Mouse (Mus musculus) bone marrow, adult 2 months (tissue): ENCODE measurements around the gene Sipa1l1. TPM values are rescaled to one million over a fixed set of nuclear protein-coding genes. Genes with fewer than 3 reads are reported as not detected.

Experiments used
- H3K27ac ChIP-seq: fragments of 200-500 bp; 2 replicates; pipeline ENCODE4 v1.5.1; 2012; ENCODE audit warnings: low read depth, mild to moderate bottlenecking, control low read depth, inconsistent platforms, low read length; ENCODE audit not compliant: control insufficient read depth, poor library complexity, insufficient read depth
- H3K4me1 ChIP-seq: fragments of 200-500 bp; 2 replicates; pipeline ENCODE4 v1.6.1; 2011; ENCODE audit warnings: low read length; ENCODE audit not compliant: control insufficient read depth, insufficient read depth
- H3K4me3 ChIP-seq: fragments of 200-500 bp; replicated peaks from 2 replicates; pipeline ENCODE3; 2011; ENCODE audit warnings: mild to moderate bottlenecking, low read depth, low read length, control low read depth; ENCODE audit not compliant: control insufficient read depth
- CTCF ChIP-seq: fragments of 200-500 bp; IDR thresholded peaks from 2 replicates; pipeline ENCODE4 v1.5.1; 2011; ENCODE audit warnings: low read length, control low read depth; ENCODE audit not compliant: control insufficient read depth, insufficient read depth
- POLR2A ChIP-seq: fragments of 200-500 bp; IDR thresholded peaks from 2 replicates; pipeline ENCODE4 v1.6.1; 2011; ENCODE audit warnings: low read depth, mild to moderate bottlenecking, control low read depth, low read length, borderline replicate concordance; ENCODE audit not compliant: control insufficient read depth
- WGBS: fragments of 180-500 bp; shearing (Covaris S2); methylation state at CpG from one replicate; pipeline ENCODE4 v1.1.7; 2018; 5-methylcytosine and 5-hydroxymethylcytosine counted together
- polyA plus RNA-seq: library from polyadenylated mRNA; stranded (reverse); fragments of >200 nt; gene quantifications from 2 replicates; pipeline ENCODE4 v1.2.4, GENCODE M21; 2011; ENCODE audit warnings: low replicate concordance; ENCODE audit not compliant: missing spikeins, insufficient read depth, insufficient read length

Sipa1l1 gene
- polyA plus RNA-seq, 1 experiment: 13.5 TPM

DNA sequence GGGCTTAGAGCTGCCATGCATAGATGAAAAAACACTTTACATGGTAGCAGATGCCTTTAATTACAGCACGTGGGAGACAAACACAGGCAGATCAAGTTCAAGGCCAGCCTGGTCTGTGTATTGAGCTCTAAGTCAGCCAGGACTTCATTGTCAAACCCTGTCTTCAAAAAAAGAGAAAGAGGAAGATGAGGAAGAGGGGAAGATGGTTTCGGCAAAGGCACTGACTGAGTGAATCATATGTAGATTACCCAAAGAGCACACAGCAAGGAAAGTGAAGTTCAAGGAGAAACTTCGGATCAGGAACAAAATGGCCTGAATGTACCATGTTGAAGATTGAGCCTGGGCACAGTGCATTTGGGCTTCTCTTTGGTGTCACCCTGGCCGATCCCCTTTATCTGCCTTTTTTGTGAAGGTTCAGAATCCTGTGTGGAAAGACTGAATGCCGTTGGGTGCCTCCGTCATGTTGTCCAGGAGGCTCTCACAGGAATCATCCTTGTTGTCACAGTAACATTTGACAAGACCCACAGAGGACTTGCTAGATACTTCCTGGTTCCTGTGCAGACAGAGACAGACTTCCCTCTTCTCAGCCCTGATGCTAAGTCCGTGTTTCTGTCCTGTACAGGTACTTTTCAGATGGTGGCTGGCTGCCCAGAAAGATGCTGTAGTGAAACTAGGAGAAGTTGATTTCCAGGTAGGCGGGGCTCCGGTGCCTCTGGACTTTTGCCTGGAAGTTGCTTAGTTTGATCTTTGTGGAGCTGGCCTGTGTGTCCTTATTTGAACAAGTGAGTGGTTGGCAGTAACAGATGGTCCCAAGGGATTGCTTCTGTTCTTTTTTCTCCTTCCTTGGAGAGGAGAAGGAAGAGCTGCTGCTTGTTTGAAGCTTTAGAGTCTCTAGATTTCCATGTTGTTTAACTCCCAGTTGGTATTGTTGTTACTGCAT lies 96.5 kb downstream of the Sipa1l1 start:
- Histone ChIP-seq H3K4me3 (no peak overlapping the region), H3K4me1 (peaks cover 1% of the 10 kb centered on the region; the same call in 1 of the 2 replicates), H3K27ac (no peak overlapping the region)
- 60% methylated on average over 9 of the region's 9 CpGs for WGBS
- TF ChIP-seq CTCF (no peak), POLR2A (no peak)

DNA sequence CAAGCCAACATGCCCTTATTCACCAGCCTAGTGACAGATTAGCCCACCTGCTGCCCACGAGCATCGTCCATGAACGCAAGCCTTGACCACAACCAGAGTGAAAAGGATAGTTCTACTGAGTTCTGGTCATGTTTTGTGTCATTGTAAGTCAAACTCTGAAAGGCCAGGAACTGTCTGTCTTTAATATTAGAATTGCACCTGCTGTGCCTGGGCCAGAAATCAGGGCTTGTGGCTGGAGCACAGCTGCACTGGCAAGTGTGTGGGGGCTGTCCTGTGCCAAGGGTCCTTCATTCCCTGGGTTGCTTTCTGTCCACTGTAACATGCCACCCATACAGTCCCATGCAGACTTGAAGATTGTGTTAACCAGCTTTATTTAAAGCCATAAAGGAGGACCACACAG lies 102.3 kb downstream of the Sipa1l1 start:
- no peak overlapping the region for H3K27ac ChIP-seq
- no peaks in the 10 kb centered on the region; the same call in 1 of the 2 replicates for H3K4me1 ChIP-seq
- 72% methylated on average over 3 of the region's 3 CpGs for WGBS
- TF ChIP-seq CTCF (no peak), POLR2A (no peak)
- no peak overlapping the region for H3K4me3 ChIP-seq

DNA sequence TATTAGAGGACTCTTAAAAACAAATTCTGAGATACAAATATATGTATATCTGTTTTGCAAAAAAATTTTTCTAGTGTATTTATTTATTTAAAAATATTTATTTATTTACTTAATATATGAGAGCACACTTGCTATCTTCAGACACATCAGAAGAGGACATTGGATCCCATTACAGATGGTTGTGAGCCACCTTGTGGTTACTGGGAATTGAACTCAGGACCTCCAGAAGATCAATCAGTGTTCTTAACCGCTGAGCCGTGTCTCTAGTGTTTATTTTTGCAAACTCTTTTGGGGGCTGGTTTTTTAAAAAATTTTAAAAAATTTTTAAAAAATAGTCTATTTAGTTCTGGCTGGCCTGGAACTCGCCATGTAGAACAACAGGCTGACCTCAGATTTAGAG lies 104.4 kb downstream of the Sipa1l1 start:
- TF ChIP-seq POLR2A (no peak), CTCF (no peak)
- Histone ChIP-seq H3K27ac (no peak overlapping the region), H3K4me1 (no peaks in the 10 kb centered on the region; the same call in 1 of the 2 replicates), H3K4me3 (no peak overlapping the region)
- 81% methylated on average over 3 of the region's 3 CpGs for WGBS

GRCm38 (mm10) chr12:82274576-82274975 lies 105.5 kb downstream of the Sipa1l1 start:
- TF ChIP-seq CTCF (no peak), POLR2A (no peak)
- no peaks in the 10 kb centered on the region; the same call in 1 of the 2 replicates for H3K4me1 ChIP-seq
- no peak overlapping the region for H3K4me3 ChIP-seq
- WGBS: 83% methylated on average over 5 of the region's 5 CpGs
- no peak overlapping the region for H3K27ac ChIP-seq

DNA sequence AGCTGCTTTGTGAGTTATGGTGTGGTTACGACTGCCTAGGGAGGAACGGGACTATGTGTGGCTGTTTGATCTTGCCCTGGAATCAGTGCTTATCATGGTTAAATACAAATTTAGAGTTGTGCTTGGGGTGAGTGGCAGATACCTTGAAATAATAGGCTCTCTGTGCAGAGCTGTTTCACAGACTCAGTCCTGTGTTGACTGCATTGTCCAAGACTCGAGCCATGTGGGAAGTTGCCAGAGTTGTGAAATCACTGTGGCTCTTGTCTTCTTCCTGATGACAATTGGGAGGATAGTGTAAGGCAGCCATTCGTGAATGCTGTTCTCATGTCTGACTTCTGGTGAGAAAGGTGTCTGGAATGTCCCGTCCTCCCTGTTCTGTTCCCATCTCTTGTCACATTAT lies 106.6 kb downstream of the Sipa1l1 start:
- TF ChIP-seq POLR2A (no peak), CTCF (no peak)
- H3K27ac ChIP-seq: no peak overlapping the region
- WGBS: 33% methylated on average over 5 of the region's 5 CpGs
- H3K4me3 ChIP-seq: no peak overlapping the region
- no peaks in the 10 kb centered on the region; the same call in 1 of the 2 replicates for H3K4me1 ChIP-seq

DNA sequence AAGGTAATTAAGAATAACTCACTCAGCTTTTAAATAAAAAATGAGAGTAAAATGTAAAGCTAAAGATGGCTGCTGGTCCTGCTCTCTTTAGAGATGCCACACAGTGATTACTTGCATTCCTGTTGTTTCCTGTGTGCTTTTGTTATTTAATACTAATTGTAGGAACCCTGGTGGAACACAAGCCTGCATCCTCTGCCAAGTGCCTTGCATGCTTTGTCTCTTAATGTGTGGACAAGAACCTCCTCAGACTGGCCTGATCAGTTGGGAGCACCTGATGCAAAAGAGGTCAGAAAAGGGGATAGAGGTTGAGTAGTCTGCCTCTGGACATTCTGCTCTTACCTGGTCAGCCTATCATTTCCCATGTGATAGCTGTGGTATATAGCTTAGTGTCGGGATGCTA lies 107.5 kb downstream of the Sipa1l1 start:
- 87% methylated on average over 1 of the region's 1 CpGs for WGBS

GRCm38 (mm10) chr12:82284617-82285016 lies 115.5 kb downstream of the Sipa1l1 start:
- H3K4me1 ChIP-seq: peaks cover 10% of the 10 kb centered on the region
- TF ChIP-seq POLR2A (no peak), CTCF (no peak)
- H3K27ac ChIP-seq: no peak overlapping the region
- H3K4me3 ChIP-seq: no peak overlapping the region
- WGBS: 17% methylated on average over 5 of the region's 5 CpGs

More for the DNA sequence above, 107.5 kb downstream of the Sipa1l1 start:
- H3K4me3 ChIP-seq: no peak overlapping the region
- no peak overlapping the region for H3K27ac ChIP-seq
- TF ChIP-seq CTCF (no peak), POLR2A (no peak)
- H3K4me1 ChIP-seq: no peaks in the 10 kb centered on the region; the same call in 1 of the 2 replicates

DNA sequence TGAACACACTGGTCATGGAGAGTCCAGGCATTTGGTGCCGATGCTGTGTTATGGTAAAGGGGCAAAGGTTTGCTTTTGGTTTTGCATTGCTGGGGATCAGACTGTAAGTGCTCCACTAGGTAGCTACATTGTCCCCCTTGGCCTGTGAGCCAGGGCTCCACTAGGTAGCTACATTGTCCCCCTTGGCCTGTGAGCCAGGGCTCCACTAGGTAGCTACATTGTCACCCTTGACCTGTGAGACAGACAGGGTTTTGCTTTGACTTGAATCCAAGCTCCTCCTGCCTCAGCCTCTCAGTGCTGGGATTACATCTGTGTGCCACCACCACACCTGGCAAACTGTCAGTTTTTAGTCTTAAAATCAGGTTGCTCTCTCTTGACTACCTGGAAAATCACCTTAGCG lies 115.9 kb downstream of the Sipa1l1 start:
- no peak overlapping the region for H3K4me3 ChIP-seq
- no peak for TF ChIP-seq POLR2A
- H3K4me1 ChIP-seq: peaks cover 10% of the 10 kb centered on the region
- WGBS: 76% methylated on average over 2 of the region's 2 CpGs
- H3K27ac ChIP-seq: no peak overlapping the region
